Mouse (Mus musculus): ENCODE data around the gene Itpr2. TPM values are rescaled to one million over a fixed set of nuclear protein-coding genes. Genes with fewer than 3 reads are reported as not detected.

The Itpr2 gene
- polyA plus RNA-seq, 1 experiment = 10.9 TPM

GRCm38 (mm10) chr6:146078136-146078535 lies 423.9 kb downstream of the Itpr2 start:
- Histone ChIP-seq H3K4me1 (ENCODE audit: control insufficient read depth, insufficient read depth, low read length) (peaks cover 31% of the 10 kb centered on the region), H3K27ac (ENCODE audit: insufficient read depth, low read depth, low read length) (no peak overlapping the region), H3K4me3 (ENCODE audit: insufficient read depth, low read length) (no peak overlapping the region)
- TF ChIP-seq POLR2A (IDR thresholded peaks at IDR 0.05; ENCODE audit: borderline replicate concordance, low read depth, low read length) (no peak), CTCF (IDR thresholded peaks at IDR 0.05; ENCODE audit: low read depth, low read length) (no peak)

DNA sequence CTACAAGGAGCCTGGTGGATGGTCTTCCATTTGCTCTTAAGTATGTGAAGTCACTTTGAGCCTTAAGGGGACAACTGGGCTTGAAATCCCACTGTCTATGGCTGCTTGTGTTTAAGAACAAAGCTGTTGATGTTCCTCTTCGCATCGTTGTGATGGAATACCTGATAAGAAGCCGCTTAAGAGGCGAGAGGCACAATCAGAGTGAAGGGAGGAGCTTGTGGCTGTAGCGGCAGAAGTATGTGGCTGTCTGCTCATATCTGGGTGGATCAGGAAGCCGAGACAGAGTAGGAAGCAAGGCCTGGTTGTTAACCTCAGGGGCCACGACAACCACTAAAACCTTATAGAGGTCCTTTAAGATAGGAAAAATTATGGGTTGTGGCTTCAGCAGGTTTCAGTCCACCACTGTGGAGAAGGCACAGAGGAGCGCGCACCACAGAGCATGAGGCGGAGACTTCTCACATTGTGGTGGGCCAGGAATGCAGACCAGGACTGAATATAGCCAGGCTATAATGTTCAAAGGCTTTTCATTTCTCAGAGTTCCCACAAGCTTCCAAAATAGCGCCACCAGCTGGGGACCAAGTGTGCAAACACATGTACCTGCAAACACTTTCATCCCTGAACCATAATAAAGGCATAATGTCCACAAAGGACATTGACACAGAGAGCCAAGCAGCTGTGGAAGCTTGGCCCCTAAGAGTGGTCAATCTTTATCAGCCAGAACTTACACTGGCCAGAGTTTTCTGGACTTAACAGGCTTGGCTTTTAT lies 424.7 kb downstream of the Itpr2 start:
- TF ChIP-seq POLR2A (IDR thresholded peaks at IDR 0.05; ENCODE audit: borderline replicate concordance, low read depth, low read length) (no peak), CTCF (IDR thresholded peaks at IDR 0.05; ENCODE audit: low read depth, low read length) (no peak)
- no peak overlapping the region for H3K4me3 ChIP-seq (ENCODE audit: insufficient read depth, low read length)

GRCm38 (mm10) chr6:146072842-146073241 lies 429.2 kb downstream of the Itpr2 start:
- H3K27ac ChIP-seq (ENCODE audit: insufficient read depth, low read depth, low read length) = no peak overlapping the region
- peaks cover 16% of the 10 kb centered on the region for H3K4me1 ChIP-seq (ENCODE audit: control insufficient read depth, insufficient read depth, low read length)
- no peak overlapping the region for H3K4me3 ChIP-seq (ENCODE audit: insufficient read depth, low read length)
- TF ChIP-seq POLR2A (IDR thresholded peaks at IDR 0.05; ENCODE audit: borderline replicate concordance, low read depth, low read length) (no peak), CTCF (IDR thresholded peaks at IDR 0.05; ENCODE audit: low read depth, low read length) (no peak)

More for the DNA sequence above, 424.7 kb downstream of the Itpr2 start:
- Histone ChIP-seq H3K27ac (ENCODE audit: insufficient read depth, low read depth, low read length) (no peak overlapping the region), H3K4me1 (ENCODE audit: control insufficient read depth, insufficient read depth, low read length) (peaks cover 33% of the 10 kb centered on the region)

- Histone ChIP-seq H3K27ac (ENCODE audit: insufficient read depth, low read depth, low read length) (no peak overlapping the region), H3K4me1 (ENCODE audit: control insufficient read depth, insufficient read depth, low read length) (peaks cover 9% of the 10 kb centered on the region), H3K4me3 (ENCODE audit: insufficient read depth, low read length) (no peak overlapping the region)
- TF ChIP-seq POLR2A (IDR thresholded peaks at IDR 0.05; ENCODE audit: borderline replicate concordance, low read depth, low read length) (no peak), CTCF (IDR thresholded peaks at IDR 0.05; ENCODE audit: low read depth, low read length) (no peak)
Measured at GRCm38 (mm10) chr6:146071883-146072282, 430.1 kb downstream of the Itpr2 start.

Other genes starting within 250 kb of the Itpr2 start
- 135 and 136 TPM in 2 replicates for gene Fgfr1op2, start 75.0 kb upstream of the Itpr2 start, polyA plus RNA-seq (2012; ENCODE audit: insufficient read depth, insufficient read length, missing spikeins)
- gene Ints13, start 75.6 kb upstream of the Itpr2 start, polyA plus RNA-seq (2012; ENCODE audit: insufficient read depth, insufficient read length, missing spikeins) = 35.1 and 36.9 TPM in 2 replicates
- gene Med21, start 140.3 kb upstream of the Itpr2 start, polyA plus RNA-seq (2012; ENCODE audit: insufficient read depth, insufficient read length, missing spikeins) = 39.7 and 54.2 TPM in 2 replicates
- 16.3 and 17.0 TPM in 2 replicates for gene Tm7sf3, start 140.6 kb upstream of the Itpr2 start, polyA plus RNA-seq (2012; ENCODE audit: insufficient read depth, insufficient read length, missing spikeins)
- 7.4 and 8.2 TPM in 2 replicates for gene Stk38l, start 222.8 kb upstream of the Itpr2 start, polyA plus RNA-seq (2012; ENCODE audit: insufficient read depth, insufficient read length, missing spikeins)